In the genomic region with DNA sequence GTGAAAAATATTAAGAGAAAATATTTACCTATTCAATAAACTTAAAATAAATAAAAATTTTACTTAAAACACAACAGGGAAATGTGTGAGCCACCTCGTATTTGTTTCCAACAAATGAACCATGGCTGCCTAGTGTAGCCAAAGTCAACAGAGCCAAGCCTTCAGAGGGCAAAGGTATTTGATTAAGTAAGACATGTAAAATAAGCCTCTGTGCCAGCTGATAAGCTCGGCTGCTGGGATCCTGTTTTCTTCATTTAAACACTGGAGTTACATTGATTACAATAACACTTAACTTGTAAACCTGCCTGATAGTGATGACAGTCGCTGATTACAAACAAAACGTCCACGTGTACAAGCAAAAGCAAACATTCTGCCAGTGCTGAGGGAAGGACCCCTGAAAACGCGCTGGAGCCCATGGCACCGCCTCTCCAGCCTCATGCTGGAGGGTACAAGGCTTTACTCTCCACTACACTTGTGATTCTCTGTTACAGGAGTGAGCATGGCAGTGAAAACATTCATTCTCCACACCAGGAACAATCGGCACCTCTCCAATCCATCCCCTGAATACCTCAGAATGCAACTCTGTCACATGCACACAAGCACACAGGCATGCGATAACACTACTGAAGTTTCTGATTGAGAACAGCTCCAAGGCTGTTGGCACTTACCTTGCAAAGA, we compare ENCODE assay signal across 9 mouse cellular contexts.
DNase-seq lines count a peak whose midpoint lies in the region; ATAC-seq and TF ChIP-seq lines count a peak whose summit lies in the region.
"Had no signal": no experiment of that assay in that cellular context is flagged by ENCODE, and none has a peak within 500 bp of the region (broad histone marks: within the 10 kb centered on the region; RNA-seq: fewer than 3 reads in every experiment).

No protein-coding gene starts in this region.

- 0 out of 2 replicates have a peak, but pooled peaks cover 2% of the 10 kb centered on the region for H3K4me1 ChIP-seq in liver, postnatal 0 days (ENCODE audit: insufficient read depth)

- peak overlapping the region; percentile 62 for H3K4me2 ChIP-seq in liver, postnatal 0 days (ENCODE audit: low read depth, low read length)

- WGBS in liver, postnatal 0 days (ENCODE audit: insufficient replicate concordance): 46% methylated on average over 10 of the region's 10 CpGs

- no peaks in the 10 kb centered on the region for H3K27me3 ChIP-seq in liver, postnatal 0 days (ENCODE audit: insufficient read depth, low read length)

- peak; percentile 90 for ATAC-seq in liver, postnatal 0 days

- no peaks in the 10 kb centered on the region for H3K36me3 ChIP-seq in liver, postnatal 0 days (replicated peaks; ENCODE audit: insufficient read depth, low read length)

- TF ChIP-seq CTCF in liver, postnatal 0 days (IDR thresholded peaks at IDR 0.05; ENCODE audit: low read depth): no peak

- H3K27ac ChIP-seq in liver, postnatal 0 days (ENCODE audit: low read depth): peak overlapping the region; percentile 92

- H3K9me3 ChIP-seq in liver, postnatal 0 days (ENCODE audit: low read length): no peaks in the 10 kb centered on the region

- peak; percentile 15 for DNase-seq in urinary bladder, postnatal 14 days (ENCODE audit: low spot score)
- DNase-seq in urinary bladder, adult 2 months (ENCODE audit: low spot score): no peak
- DNase-seq in kidney, adult 18-20 months: peak; percentile 36
- DNase-seq in liver, postnatal 0 days: peak; percentile 23
- DNase-seq in yolk sac, embryonic 10.5 days (ENCODE audit: low spot score): peak; percentile 2
- no peak for DNase-seq in frontal cortex, postnatal 10 days (ENCODE audit: low spot score in 2 of 2)
- DNase-seq in adrenal gland, adult 8-10 months: no peak
- DNase-seq in thymus, postnatal 10 days (ENCODE audit: low spot score in 2 of 2): no peak
- DNase-seq: cerebellum, adult 9-11 months had no signal

- H3K4me3 ChIP-seq in liver, postnatal 0 days (ENCODE audit: low read depth, low read length): peak overlapping the region; percentile 40

- no peak for TF ChIP-seq EP300 in liver, postnatal 0 days (IDR thresholded peaks at IDR 0.05; ENCODE audit: low read depth)

- H3K9ac ChIP-seq in liver, postnatal 0 days (replicated peaks): peak overlapping the region; percentile 38; the same call in 1 of the 2 replicates

Comparison
In these comparisons a context has a peak if more than half of its experiments do, and no peak if none do; other contexts are left out.
1. DNase-seq: peak in urinary bladder, postnatal 14 days (single experiment), kidney, adult 18-20 months (single experiment), liver, postnatal 0 days (single experiment) and yolk sac, embryonic 10.5 days (single experiment); none in urinary bladder, adult 2 months (single experiment), frontal cortex, postnatal 10 days (0 of 2), adrenal gland, adult 8-10 months (single experiment) and thymus, postnatal 10 days (0 of 2).